Mouse (Mus musculus) liver, embryonic 15.5 days (tissue): Measurements from ENCODE around the gene Dbx1. TPM values are rescaled to one million over a fixed set of nuclear protein-coding genes. Genes with fewer than 3 reads are reported as not detected.

Experiments used
- ATAC-seq: fragments of 200-750 bp; cut with Nextera tagmentation; 2 replicates; pipeline ENCODE4 v1.8.0; 2017; ENCODE audit warnings: moderate number of reproducible peaks, mild to moderate bottlenecking, moderate library complexity; ENCODE audit not compliant: insufficient read depth
- H3K27ac ChIP-seq: fragments of 300-500 bp; sonication (generic); replicated peaks from 2 replicates; pipeline ENCODE4 v1.5.1; 2015; ENCODE audit warnings: mild to moderate bottlenecking, inconsistent platforms
- H3K27me3 ChIP-seq: fragments of 300-500 bp; sonication (generic); 2 replicates; pipeline ENCODE4 v1.6.1; 2015; ENCODE audit warnings: mild to moderate bottlenecking, inconsistent platforms
- H3K36me3 ChIP-seq: fragments of 300-500 bp; sonication (generic); replicated peaks from 2 replicates; pipeline ENCODE4 v1.6.1; 2015; ENCODE audit warnings: moderate library complexity, mild to moderate bottlenecking, inconsistent platforms
- H3K4me1 ChIP-seq: fragments of 300-500 bp; sonication (generic); replicated peaks from 2 replicates; pipeline ENCODE4 v1.6.1; 2015; ENCODE audit warnings: inconsistent platforms
- H3K4me2 ChIP-seq: fragments of 300-500 bp; sonication (generic); 2 replicates; pipeline ENCODE4 v1.6.1; 2015; ENCODE audit warnings: moderate library complexity, mild to moderate bottlenecking, inconsistent platforms
- H3K4me3 ChIP-seq: fragments of 300-500 bp; sonication (generic); replicated peaks from 2 replicates; pipeline ENCODE4 v1.5.1; 2015; ENCODE audit warnings: mild to moderate bottlenecking, inconsistent platforms
- H3K9ac ChIP-seq: fragments of 300-500 bp; sonication (generic); 2 replicates; pipeline ENCODE4 v1.6.1; 2015; ENCODE audit warnings: moderate library complexity, mild to moderate bottlenecking, inconsistent platforms
- H3K9me3 ChIP-seq: fragments of 300-500 bp; sonication (generic); replicated peaks from 2 replicates; pipeline ENCODE4 v1.6.1; 2016; ENCODE audit warnings: inconsistent platforms
- WGBS: fragments of 180-500 bp; shearing (Covaris S2); methylation state at CpG from one replicate; pipeline ENCODE4 v1.1.7; 2015; ENCODE audit warnings: mixed read lengths; ENCODE audit not compliant: insufficient replicate concordance; 5-methylcytosine and 5-hydroxymethylcytosine counted together
- polyA plus RNA-seq: library from polyadenylated mRNA; unstranded; fragments of >200 nt; fragmentation: Nextera tagmentation; extraction: Ambion mirVana; gene quantifications from 2 replicates; pipeline ENCODE4 v1.2.1, GENCODE M21; 2015

Gene Dbx1
- polyA plus RNA-seq, result 0.09 and 0.20 TPM in 2 replicates

DNA sequence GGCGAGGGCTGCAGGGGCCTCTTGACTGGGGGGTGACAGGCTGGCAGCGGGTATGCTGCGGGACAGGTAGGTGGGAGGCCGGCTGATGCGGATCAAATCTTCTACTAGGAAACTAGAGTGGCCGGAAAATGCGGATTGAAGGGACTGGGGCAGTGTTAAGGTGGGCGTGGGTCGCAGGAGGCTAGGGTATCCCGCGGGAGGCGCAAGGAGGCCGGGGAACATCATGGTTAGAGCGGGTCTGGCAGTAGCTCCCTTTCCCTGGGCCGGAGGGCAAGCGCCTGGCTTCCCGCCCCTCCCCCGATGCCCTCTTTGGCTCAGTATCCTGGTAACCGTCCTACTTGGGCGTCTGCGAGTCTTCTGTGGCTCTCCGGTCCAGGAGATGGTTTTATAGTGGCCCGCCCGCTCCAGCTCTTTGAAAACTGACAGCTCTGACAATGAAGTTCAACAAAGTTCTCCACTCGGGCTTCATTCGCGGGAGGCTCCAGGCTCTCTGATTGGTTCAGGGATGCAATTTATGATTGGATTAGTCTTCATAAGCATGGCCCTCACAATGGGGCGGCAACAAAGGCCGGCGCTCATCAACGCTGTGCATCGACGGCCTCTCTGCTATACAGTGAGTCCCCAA lies at the start of gene Dbx1:
TSS of gene Dbx1 (minus strand) at position 359 of the 625 bp plus-strand sequence.
- no peak within 1 kb of the TSS for H3K9ac ChIP-seq
- H3K4me1 ChIP-seq, result 0 out of 2 replicates have a peak, but pooled peaks cover 6% of the 10 kb centered on the region
- H3K27me3 ChIP-seq, result peaks cover 100% of the 10 kb centered on the region
- no peak for ATAC-seq
- no peak within 1 kb of the TSS for H3K27ac ChIP-seq
- H3K4me3 ChIP-seq, result no peak within 1 kb of the TSS
- no peaks in the 10 kb centered on the region for H3K9me3 ChIP-seq
- no peak within 1 kb of the TSS for H3K4me2 ChIP-seq
- 3% methylated on average over 33 of the region's 33 CpGs for WGBS
- H3K36me3 ChIP-seq, result no peaks in the 10 kb centered on the region

DNA sequence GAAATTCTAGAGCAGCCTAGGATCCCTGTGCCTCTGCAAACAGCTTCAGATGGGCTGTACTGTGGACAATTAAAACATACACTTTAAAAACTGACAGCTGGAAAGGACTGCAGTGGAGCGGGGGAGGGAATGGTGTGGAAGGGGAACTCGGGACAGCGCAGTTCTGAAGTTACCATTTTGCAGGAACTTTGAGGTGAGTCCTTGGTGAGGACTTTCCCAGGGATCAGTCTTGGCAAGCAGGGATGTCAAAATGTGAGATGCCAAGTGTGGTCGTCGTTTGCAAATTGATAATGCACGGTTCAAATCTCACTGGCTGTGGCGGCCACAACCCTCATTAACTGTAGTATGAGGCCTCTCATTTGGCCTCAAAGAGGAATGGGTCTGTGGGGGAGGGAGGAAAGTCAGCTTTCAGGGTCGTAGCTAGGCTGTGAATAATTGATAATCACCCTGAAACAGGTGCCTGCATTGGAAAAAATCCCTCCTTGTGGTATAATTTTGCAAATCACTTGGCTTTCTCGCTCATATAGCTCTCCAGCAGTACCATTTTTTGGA lies 42.3 kb upstream of the Dbx1 start:
- ATAC-seq, result no peak
- Histone ChIP-seq H3K4me2 (no peak overlapping the region), H3K9ac (no peak overlapping the region), H3K27ac (no peak overlapping the region), H3K4me3 (no peak overlapping the region), H3K27me3 (peaks cover 56% of the 10 kb centered on the region), H3K4me1 (no peaks in the 10 kb centered on the region), H3K9me3 (no peaks in the 10 kb centered on the region), H3K36me3 (no peaks in the 10 kb centered on the region)
- 12% methylated on average over 9 of the region's 9 CpGs for WGBS

DNA sequence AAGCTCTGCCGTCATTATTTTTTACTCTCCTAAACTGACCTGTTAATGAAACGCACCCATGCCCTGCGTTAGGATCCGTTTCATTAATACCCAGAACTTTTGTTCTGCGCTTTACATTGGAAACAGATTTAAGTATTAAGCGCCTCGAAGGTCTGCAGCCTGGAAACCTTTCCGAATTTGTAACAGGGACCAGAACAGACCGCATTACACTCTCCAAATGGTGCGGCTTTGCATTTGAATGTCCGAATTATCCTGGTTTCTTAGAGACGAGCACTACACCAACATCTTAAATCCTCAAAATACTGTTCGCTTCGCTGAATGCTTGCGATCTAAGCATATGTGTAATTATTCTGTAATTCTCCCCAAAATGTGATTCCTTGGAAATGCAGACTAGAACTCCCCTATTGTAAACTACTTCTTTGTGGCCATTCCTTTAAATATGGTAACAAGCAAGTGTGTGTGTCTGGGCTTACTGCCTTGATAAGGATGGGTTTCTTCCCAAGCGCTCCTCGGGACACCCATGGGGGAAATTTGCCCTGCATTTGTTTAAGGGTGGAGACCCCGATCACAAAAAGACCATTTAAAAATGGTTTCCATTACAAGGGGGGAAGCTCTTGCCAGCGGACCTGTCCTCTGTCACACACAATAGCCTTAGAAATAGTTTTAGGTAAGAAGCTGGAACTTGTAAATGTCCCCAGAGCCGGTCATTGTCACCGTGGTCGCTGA lies 41.6 kb upstream of the Dbx1 start:
- 6% methylated on average over 22 of the region's 22 CpGs for WGBS
- no peak for ATAC-seq
- no peak overlapping the region for H3K27ac ChIP-seq
- no peak overlapping the region for H3K4me2 ChIP-seq
- no peaks in the 10 kb centered on the region for H3K36me3 ChIP-seq
- H3K9me3 ChIP-seq, result no peaks in the 10 kb centered on the region
- no peak overlapping the region for H3K9ac ChIP-seq
- no peaks in the 10 kb centered on the region for H3K4me1 ChIP-seq
- no peak overlapping the region for H3K4me3 ChIP-seq
- peaks cover 56% of the 10 kb centered on the region for H3K27me3 ChIP-seq

DNA sequence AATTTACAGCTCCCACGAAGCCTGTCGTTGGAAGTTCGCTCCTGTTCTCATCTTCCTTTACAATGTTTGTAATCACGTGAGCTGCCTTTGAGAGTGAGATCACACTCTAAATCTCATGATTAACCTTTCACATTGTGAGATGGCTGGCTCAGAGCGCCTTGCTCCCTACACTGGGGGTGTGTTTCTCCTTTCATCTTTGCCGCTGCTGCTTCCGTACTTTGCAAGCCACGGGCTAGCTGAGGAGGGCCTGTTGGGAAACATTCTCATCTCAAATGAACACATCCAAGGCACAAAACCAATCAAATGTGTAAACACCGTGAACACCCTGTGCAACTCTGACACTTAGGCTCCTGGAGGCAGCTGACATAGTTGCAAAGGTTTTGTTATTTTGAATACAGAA lies 40.5 kb upstream of the Dbx1 start:
- H3K9me3 ChIP-seq, result no peaks in the 10 kb centered on the region
- no peak overlapping the region for H3K27ac ChIP-seq
- no peak overlapping the region for H3K9ac ChIP-seq
- no peaks in the 10 kb centered on the region for H3K4me1 ChIP-seq
- ATAC-seq, result no peak
- H3K4me2 ChIP-seq, result no peak overlapping the region
- WGBS, result 2% methylated on average over 9 of the region's 9 CpGs
- no peaks in the 10 kb centered on the region for H3K36me3 ChIP-seq
- no peak overlapping the region for H3K4me3 ChIP-seq
- peaks cover 54% of the 10 kb centered on the region for H3K27me3 ChIP-seq

DNA sequence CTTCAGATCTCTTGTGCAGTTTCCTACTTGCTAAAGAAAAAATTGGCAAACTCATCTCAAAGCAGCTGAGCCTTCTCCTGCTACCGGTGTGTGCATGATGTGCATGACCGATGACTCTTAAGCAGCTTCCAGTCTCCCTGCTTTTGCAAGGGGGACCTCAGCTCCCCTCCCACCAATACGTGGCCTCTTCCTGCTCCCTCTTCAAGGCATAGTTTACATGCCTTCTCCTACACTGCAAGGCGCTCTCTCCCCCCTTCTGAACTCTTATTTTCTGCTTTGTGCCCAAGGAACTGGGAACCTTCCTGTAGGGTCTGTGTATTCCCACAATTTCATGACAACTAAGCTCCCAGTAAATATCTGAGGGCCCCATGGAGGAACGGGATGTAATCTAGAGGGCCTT lies 40.0 kb upstream of the Dbx1 start:
- H3K9ac ChIP-seq, result no peak overlapping the region
- 18% methylated on average over 5 of the region's 5 CpGs for WGBS
- ATAC-seq, result no peak
- H3K36me3 ChIP-seq, result no peaks in the 10 kb centered on the region
- no peaks in the 10 kb centered on the region for H3K9me3 ChIP-seq
- H3K4me1 ChIP-seq, result no peaks in the 10 kb centered on the region
- H3K4me3 ChIP-seq, result no peak overlapping the region
- no peak overlapping the region for H3K4me2 ChIP-seq
- H3K27me3 ChIP-seq, result peaks cover 49% of the 10 kb centered on the region
- no peak overlapping the region for H3K27ac ChIP-seq

DNA sequence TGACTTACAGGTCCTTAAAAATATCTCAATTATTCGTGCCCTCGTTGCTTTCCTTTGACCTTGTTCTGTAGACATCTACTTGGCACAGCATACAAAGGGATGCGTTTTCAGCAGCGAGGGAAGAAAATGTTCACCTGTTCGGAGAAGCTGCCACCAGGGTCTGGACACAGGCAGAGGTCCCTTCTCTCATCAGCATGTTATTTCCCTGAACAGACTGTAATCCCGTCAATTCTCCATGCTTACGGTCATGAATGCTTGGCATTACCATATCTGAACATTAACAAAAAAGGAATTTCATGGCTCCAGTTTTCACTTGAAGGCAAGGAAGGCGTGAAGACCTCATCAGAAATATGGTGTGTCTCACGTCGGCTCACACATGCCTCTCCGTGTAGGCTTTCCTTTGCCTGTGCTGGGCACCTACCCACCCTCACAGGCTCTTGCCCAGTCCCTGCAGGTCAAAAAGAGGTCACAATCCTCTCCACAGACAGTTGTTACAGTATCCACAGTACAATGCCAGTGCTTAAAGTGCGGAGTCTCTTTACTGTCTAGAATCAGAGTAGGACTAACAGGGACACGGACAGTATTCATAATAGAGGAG lies 31.7 kb upstream of the Dbx1 start:
- 76% methylated on average over 13 of the region's 13 CpGs for WGBS
- ATAC-seq, result no peak

DNA sequence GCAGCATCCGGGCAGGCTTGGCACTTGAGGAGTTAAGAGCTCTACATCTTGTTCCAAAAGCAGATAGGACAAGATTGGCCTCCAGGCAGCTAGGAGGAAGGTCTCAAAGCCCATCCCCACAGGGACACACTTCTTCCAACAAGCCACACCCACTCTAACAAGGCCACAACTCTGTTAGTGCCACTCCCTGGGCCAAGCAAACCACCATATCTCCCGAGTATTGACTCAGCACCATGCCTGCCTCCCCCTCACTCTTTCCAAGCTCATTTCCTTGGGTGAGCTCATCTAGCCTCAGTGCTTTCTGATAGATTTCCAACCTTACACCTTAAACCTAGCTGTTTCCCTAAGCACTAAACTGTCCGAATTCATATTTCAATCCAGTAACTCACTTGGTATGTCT lies 26.9 kb upstream of the Dbx1 start:
- Histone ChIP-seq H3K27me3 (peaks cover 24% of the 10 kb centered on the region), H3K36me3 (no peaks in the 10 kb centered on the region), H3K4me3 (no peak overlapping the region), H3K9me3 (no peaks in the 10 kb centered on the region), H3K4me1 (no peaks in the 10 kb centered on the region), H3K9ac (no peak overlapping the region), H3K4me2 (no peak overlapping the region), H3K27ac (no peak overlapping the region)
- ATAC-seq, result no peak
- WGBS, result 47% methylated on average over 3 of the region's 3 CpGs

More for the DNA sequence above, 31.7 kb upstream of the Dbx1 start:
- Histone ChIP-seq H3K4me3 (no peak overlapping the region), H3K27ac (no peak overlapping the region), H3K4me2 (no peak overlapping the region), H3K9me3 (no peaks in the 10 kb centered on the region), H3K36me3 (no peaks in the 10 kb centered on the region), H3K9ac (no peak overlapping the region), H3K27me3 (peaks cover 3% of the 10 kb centered on the region; the same call in 1 of the 2 replicates), H3K4me1 (no peaks in the 10 kb centered on the region)

DNA sequence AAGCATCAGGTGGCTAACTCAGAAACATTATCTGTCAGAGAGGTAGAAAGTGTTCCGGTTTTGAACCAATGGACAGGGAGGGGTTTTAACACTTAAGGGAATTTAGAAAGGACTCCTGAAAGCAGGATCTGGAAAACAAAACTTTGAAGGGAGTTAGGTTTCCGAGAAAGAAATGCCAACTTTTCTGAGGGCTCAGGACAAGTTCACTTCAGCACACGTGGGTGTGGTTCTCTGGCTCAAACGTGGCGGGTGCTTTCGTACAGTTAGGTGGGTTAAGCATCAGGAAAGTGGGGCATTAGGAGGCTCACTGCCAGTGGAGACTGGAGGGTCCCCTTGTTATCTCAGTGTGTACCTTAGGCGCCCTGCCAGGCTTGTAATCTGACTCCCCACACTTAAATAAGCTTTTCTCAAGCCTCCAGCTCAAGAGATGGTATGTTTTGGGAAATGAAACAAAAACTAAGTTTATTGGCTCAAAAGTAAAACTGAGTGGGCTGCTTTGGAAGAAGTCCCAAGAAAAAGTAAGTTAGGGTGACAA lies 25.9 kb upstream of the Dbx1 start:
- 11% methylated on average over 7 of the region's 7 CpGs for WGBS
- Histone ChIP-seq H3K9me3 (no peaks in the 10 kb centered on the region), H3K27me3 (peaks cover 24% of the 10 kb centered on the region), H3K36me3 (no peaks in the 10 kb centered on the region), H3K4me2 (no peak overlapping the region), H3K4me1 (no peaks in the 10 kb centered on the region), H3K4me3 (no peak overlapping the region), H3K27ac (no peak overlapping the region), H3K9ac (no peak overlapping the region)
- ATAC-seq, result no peak

DNA sequence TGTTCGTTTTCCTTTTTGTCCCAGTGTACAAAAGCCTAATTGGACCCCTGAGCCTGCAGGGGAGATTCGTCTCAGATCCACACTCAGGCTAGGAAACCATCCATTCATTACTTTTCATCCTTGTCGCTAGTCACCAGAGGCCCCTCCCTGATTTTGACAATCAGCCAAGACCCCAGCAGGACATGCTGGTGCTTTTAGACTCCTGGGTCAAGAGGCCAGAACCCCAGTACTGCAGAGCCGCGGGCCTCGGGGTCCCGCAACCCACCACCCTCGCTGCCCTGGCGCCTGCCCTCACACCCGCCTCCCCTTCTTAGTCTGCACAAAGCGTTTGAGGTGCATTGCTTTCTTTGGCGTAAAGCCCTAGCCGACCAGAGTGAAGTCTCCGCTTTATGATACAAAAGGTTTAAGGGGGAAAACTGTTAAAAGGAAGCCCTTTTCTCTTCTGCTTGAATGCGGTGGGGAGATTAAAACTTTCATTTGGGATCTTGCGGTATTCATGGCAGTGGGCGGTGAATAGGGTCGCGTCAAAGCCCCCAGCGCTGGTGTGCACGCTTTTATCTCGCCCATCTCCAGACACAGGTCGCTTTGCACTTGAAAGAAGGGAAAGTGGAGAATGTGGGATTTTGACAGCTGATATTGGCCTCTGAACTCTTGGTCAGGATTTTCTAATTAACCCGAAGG lies 25.3 kb upstream of the Dbx1 start:
- no peak overlapping the region for H3K4me3 ChIP-seq
- H3K4me2 ChIP-seq, result no peak overlapping the region
- 4% methylated on average over 24 of the region's 24 CpGs for WGBS
- H3K36me3 ChIP-seq, result no peaks in the 10 kb centered on the region
- ATAC-seq, result no peak
- no peak overlapping the region for H3K27ac ChIP-seq
- no peaks in the 10 kb centered on the region for H3K4me1 ChIP-seq
- H3K9ac ChIP-seq, result no peak overlapping the region
- peaks cover 24% of the 10 kb centered on the region for H3K27me3 ChIP-seq
- H3K9me3 ChIP-seq, result no peaks in the 10 kb centered on the region

DNA sequence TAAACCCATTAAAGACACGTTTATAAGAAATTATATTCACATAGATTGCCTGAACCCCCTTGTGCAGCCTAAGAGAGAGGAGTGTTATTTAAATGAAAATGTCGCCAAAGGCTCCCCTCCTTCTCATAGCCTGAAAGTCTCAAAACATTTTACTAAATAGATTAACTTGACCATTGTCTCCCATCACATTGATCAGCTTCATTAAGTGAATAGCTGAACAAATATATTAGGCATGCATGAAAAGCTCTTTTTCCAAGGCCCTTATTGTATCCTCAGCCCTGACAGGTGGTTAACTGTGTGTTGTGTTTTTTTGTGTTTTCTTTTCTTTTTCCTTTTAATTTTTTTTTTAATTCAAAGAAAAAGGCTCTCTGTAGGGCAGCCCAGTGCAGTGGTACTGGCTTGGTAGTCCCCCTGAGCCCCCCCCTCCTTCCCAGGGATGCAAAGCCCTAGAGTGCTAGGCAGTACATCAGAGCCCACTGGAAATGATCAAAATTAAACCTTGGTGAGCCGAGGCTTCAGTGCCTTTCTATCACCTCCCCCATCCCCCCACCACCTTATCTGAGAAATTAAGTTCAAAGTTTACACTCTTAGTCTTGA lies 4.2 kb upstream of the Dbx1 start:
- Histone ChIP-seq H3K4me1 (no peaks in the 10 kb centered on the region), H3K9ac (no peak overlapping the region), H3K36me3 (no peaks in the 10 kb centered on the region), H3K9me3 (no peaks in the 10 kb centered on the region), H3K27me3 (peaks cover 66% of the 10 kb centered on the region), H3K4me3 (no peak overlapping the region), H3K27ac (no peak overlapping the region), H3K4me2 (no peak overlapping the region)
- whole genome bisulfite sequencing, result 22% methylated on average over 3 of the region's 3 CpGs
- ATAC-seq, result no peak
